Mouse (Mus musculus) frontal cortex, adult (tissue): ENCODE measurements around the gene Gadl1.

Source experiments
- ATAC-seq: cut with Nextera tagmentation; 2 replicates; pipeline ENCODE4 v1.9.2; 2017; ENCODE audit warnings: mild to moderate bottlenecking, moderate library complexity, mixed read lengths; ENCODE audit not compliant: low TSS enrichment

Gene Gadl1

GRCm38 (mm10) chr9:115909155-115909554 lies at the start of gene Gadl1:
TSS of gene Gadl1 (plus strand) at chr9:115909455.
- ATAC-seq = no peak

- ATAC-seq = no peak
These were observed 46.5 kb upstream of the Gadl1 start for GRCm38 (mm10) chr9:115862802-115863201.

GRCm38 (mm10) chr9:115863326-115863725 lies 45.9 kb upstream of the Gadl1 start:
- ATAC-seq = no peak

DNA sequence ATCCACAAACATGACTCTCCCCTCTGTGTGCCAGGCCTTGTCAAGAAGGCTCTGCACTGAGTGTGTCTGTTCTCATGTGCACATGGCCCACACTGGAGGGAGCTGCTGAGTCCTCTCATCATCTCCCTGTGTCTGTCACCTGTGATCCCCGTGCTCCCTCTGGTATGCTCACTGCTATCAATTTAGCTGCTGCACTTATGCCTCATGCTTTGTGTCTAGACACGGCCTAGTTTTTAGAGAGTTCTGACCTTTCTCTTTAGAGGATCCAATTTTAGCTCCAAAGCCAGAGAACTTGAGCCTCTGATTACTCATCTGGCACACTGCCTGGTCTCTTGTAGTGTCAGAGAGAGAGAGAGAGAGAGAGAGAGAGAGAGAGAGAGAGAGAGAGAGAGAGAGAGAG lies 42.0 kb upstream of the Gadl1 start:
- no peak for ATAC-seq

- no peak; the same call in 1 of the 2 replicates for ATAC-seq
These were observed 39.1 kb upstream of the Gadl1 start for GRCm38 (mm10) chr9:115870168-115870567.

DNA sequence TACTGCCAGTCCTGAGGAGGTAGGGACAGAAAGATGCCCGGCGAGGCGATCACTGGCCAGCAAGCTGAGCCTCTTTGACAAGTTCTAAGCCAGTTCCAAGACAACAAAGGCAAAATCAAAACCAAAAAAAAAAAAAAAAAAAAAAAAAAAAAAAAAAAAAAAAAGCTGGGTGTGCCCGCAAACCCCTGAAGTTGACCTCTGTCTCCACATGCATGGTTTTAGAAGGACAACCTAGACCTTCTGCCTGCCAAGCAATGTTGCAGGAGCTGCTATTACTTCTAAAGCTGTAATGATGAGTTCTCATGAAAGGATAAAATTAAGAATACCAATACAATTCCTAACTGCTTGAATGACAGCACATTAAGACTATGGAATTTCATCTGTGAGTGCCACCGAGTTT lies 38.6 kb upstream of the Gadl1 start:
- no peak for ATAC-seq

- no peak for ATAC-seq
These were observed 28.8 kb upstream of the Gadl1 start for GRCm38 (mm10) chr9:115880500-115880899.

- no peak for ATAC-seq
These were observed 28.1 kb upstream of the Gadl1 start for GRCm38 (mm10) chr9:115881137-115881536.

DNA sequence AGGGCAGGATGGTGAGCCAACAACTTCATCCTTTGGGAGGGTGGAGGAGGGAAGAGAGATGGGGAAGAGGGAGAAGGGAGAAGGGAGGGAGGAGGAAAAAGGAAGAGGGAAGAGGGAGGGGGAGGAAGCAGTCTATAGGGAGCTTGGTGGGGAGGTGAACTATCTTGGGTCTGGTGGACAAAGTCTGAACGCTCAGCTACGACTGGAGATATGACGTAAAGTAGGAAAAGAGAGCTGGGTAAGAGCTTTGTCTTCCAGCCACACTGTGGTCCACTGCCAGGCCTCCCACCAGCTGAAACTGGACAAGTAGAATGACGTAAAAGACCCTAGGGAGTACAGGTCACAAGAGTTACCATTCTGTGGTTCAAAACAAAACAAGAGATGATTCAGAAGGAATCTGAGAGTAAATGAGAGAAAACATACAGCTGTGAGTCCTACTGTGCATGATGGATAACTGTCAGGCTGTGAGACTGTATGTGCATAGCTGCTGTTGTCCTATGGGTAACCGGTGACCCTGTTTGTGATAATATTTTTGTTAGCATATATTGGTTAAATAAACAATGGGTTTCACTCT lies 26.5 kb upstream of the Gadl1 start:
- no peak for ATAC-seq

DNA sequence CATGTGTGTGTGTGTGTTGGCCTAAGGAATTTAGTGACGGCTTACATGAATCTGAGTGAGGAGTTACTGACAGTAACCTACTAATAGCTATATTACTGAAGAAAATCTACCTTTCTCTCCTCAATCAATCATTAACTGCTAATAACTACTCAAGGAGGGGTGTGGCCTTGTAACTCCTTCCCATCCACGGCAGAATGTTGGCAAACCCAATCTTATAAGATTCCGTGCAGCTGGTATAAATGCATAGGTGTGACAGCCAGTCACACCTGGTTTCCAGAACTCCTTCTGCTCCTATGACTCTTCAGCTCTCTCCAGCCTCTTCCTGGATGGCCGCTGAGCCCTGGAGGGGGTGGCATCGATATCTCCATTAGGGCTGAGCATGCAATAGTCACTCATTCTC lies 25.8 kb upstream of the Gadl1 start:
- ATAC-seq = no peak

DNA sequence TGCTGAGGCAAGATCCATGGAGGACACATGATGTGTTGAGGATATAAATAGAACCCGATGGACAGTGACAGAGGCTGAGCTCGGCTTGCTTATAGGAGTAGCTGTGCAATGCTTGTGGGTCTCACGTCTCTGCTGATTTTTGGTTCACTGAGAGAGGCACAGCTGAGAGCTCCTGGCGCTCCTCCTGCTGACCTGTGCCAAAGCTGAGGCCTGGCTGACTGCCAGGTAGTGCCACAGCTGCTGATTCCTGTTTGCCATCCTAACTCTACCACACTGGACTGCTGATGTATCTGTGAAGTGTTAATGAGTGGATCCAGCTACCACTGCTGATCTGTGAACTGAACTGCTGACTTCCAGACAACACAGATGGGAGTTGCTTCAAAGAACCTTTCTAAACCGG lies 21.7 kb upstream of the Gadl1 start:
- no peak for ATAC-seq

GRCm38 (mm10) chr9:115893131-115893530 lies 16.1 kb upstream of the Gadl1 start:
- no peak for ATAC-seq

DNA sequence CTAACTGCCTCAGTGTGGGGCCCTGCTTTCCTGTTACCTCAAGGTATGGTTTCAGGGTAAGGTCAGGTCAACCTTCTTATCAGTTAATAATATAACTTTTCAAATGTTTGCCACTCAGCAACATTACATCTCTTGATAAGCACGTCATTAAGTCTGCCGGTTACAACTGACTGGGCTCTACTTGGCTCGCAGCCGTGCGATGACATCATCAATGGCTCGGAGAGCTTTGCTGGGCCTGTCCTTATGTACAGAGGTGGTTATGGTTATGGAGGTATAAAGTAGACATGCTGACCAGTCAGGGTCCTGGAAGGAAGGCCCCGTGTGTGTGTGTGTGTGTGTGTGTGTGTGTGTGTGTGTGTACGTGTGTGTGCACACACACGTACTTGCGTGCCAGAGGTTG lies 15.3 kb upstream of the Gadl1 start:
- no peak for ATAC-seq

- ATAC-seq = no peak
These were observed 930 bp upstream of the Gadl1 start for GRCm38 (mm10) chr9:115908325-115908724.

DNA sequence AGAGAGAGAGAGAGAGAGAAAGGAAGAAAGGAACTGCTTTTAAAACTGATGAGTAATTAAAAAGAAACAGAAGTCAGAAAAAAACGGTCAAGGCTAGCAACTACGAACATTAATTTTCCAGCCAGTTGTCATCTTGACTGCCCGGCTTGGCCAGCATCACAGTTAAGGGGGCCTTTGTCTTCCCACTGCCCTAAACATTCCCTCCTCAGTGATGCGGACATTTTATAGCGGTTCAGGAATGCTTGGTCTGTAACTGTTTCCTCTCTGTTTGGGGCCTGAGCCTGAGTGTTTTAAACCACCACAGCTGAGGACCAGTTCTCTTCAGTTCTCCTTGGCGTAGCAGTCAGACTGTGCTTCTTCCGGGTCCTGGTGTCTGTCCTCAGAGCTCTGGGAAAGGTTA lies 4.8 kb downstream of the Gadl1 start:
- no peak for ATAC-seq

DNA sequence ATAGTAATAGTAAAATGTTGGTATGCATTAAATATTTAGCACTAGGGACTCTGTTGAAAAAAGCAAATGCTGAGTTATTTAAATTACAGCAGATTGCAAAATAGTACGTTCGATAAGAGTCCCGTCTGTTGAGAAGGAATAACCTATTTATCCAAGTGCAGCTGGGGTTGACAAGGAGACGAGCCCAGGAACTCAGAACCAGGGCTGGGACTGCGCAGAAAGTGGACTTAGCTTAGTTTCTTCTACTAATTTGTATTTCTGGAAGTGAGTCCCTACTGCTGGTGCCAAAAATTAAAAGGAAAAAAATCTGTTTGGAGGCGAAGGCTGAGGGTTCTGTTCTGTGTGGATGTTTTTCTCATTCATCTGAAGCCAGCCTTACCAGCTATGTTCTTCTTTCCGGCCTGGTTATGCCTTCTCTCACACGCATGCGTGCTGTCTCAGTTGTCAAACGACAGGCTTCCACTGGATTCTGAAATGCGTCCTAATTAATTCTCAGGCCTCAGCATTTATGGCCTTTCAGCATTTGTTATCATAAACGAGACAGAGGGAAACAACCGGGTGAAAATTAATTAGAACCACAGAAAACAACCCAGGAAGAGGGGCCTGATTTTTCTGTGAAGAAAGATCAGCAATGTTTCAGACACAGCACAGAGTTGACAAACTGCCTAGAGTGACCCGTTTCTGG lies 6.5 kb downstream of the Gadl1 start:
- peak; percentile 50; the same call in 1 of the 2 replicates for ATAC-seq

DNA sequence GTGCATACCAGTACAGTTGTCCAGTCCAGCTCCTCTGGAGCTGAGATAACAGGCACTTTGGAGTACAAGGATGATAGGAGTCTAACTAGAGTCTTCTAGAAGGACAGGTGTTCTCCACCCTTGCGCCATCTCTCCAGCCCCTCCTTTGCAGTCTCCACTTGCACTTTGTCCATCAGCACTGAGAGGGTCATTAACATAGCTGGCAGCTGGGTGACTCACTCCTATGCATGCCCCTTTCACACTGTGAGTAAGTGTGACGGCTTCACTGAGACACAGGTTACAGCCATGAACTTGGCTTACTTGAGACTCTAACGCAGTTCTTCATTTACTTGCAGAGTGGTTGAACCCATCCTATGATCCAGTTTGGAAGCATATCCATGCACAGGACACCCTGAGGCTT lies 10.5 kb downstream of the Gadl1 start:
- ATAC-seq = no peak

DNA sequence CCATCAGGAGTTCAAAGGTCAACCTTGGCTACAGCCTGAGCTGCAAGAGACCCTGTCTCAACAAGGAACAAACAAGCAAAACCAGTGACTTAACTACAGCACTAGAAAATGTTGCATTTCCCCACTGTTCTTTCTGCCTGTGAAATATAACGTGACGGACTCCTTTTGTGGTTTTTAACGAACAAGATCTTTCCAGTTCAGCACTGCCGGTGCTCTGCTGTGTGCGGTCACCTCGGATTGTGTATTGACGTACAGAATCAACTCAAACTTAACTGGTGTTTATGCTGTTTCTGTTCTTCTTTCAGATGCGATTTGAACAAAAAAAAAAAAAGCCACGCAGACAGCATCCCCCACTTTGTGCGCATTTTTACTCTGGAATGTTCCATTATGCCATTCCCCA lies 13.4 kb downstream of the Gadl1 start:
- ATAC-seq = no peak

GRCm38 (mm10) chr9:115924094-115924493 lies 14.8 kb downstream of the Gadl1 start:
- no peak for ATAC-seq

GRCm38 (mm10) chr9:115931803-115932202 lies 22.5 kb downstream of the Gadl1 start:
- ATAC-seq = no peak

DNA sequence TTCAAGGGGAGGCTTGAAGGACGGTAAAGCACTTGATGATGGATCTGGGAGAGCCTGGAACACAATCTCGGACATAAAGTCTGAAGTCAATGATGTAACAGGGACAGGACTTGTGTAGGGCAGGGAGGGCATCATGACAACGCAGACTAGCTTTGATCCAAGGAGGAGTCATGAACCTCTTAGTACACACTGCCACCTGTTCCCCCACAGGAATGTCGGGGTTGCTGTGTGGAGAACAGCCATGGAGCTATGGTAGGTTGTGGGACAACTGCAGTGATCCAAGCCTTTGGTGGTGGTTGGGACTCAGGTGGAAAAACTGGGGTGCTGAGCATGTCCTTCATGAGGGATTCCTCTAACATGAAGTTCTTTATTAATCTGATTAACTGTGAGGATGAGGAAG lies 23.5 kb downstream of the Gadl1 start:
- no peak for ATAC-seq

- peak; percentile 81 for ATAC-seq
These were observed 24.1 kb downstream of the Gadl1 start for GRCm38 (mm10) chr9:115933243-115933964.

GRCm38 (mm10) chr9:115934288-115934687 lies 25.0 kb downstream of the Gadl1 start:
- ATAC-seq = 0 out of 2 replicates have a peak, but pooled peaks have one; percentile 13
